ENCODE assay signal across 29 mouse cellular contexts in the genomic region with DNA sequence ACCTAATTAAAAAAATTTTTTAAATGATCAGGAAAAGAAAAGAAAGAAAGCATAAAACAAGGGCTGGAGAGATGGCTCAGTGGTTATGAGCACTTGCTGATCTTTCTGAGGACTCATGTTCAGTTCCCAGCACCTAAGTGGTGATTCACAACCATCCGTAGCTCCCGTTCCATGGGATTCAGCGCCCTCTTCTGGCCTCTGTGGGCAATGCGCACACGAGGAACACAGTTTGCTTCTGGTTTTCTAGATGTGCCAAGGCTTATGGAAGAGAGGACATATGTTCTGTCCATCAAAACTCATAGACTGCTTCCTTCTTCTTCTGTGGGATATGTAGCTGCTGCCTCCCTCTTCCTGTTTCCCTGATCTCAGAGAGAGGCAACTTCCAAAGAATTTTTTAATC.
A peak's percentile ranks its signal among the peaks of the same experiment; 100 is the strongest.
DNase-seq lines count a peak whose midpoint lies in the region; ATAC-seq and TF ChIP-seq lines count a peak whose summit lies in the region.
"Had no signal": no experiment of that assay in that cellular context is flagged by ENCODE, and none has a peak within 500 bp of the region (broad histone marks: within the 10 kb centered on the region; RNA-seq: fewer than 3 reads in every experiment).

No protein-coding gene starts in this region.

- H3K27ac ChIP-seq in intestine, postnatal 0 days (ENCODE audit: low read depth, low read length): no peak overlapping the region
- H3K27ac ChIP-seq in intestine, embryonic 15.5 days: no peak overlapping the region
- H3K27ac ChIP-seq in liver, postnatal 0 days (ENCODE audit: low read depth): no peak overlapping the region
- no peak overlapping the region for H3K27ac ChIP-seq in liver, embryonic 11.5 days (ENCODE audit: low read depth, low read length)
- H3K27ac ChIP-seq: embryonic facial prominence, embryonic 13.5 days; forebrain, embryonic 10.5 days; forebrain, embryonic 15.5 days; heart, adult 2 months; hindbrain, embryonic 15.5 days; liver, embryonic 13.5 days; lung, embryonic 15.5 days; neural tube, embryonic 13.5 days; stomach, embryonic 15.5 days had no signal

- ATAC-seq in intestine, postnatal 0 days: no peak
- no peak for ATAC-seq in intestine, embryonic 15.5 days
- ATAC-seq in liver, postnatal 0 days: no peak
- ATAC-seq in liver, embryonic 11.5 days (replicated peaks; ENCODE audit: low FRiP score): no peak
- ATAC-seq: forebrain, embryonic 15.5 days; inflammation-experienced regulatory T-cells, adult 6 months had no signal

- TF ChIP-seq EP300 in liver, postnatal 0 days (IDR thresholded peaks at IDR 0.05; ENCODE audit: low read depth): no peak

- no peak for DNase-seq in liver, postnatal 0 days
- no peak for DNase-seq in liver, embryonic 11.5 days (ENCODE audit: low spot score)
- DNase-seq in ES-CJ7 (ENCODE audit: low read depth, low spot score) (peak; percentile 33), ZHBTc4 (ENCODE audit: low read depth, low spot score) (peak; percentile 25)
- DNase-seq in gastrocnemius, postnatal 10 days: no peak
- DNase-seq in urinary bladder, adult 18-20 months (ENCODE audit: low spot score in 2 of 2): no peak
- DNase-seq: adrenal gland, postnatal 14 days; cerebellum, adult 11 months; cerebellum, adult 9-11 months; gastrocnemius, postnatal 36 days; heart, adult 2 months; kidney, adult 8-10 months; kidney, postnatal 10 days; layer of hippocampus, adult 9-11 months; liver, embryonic 13.5 days; thymus, adult 2 months; thymus, postnatal 36 days had no signal

- peak; percentile 34 for TF ChIP-seq CTCF in intestine, postnatal 0 days (IDR thresholded peaks at IDR 0.05; ENCODE audit: low read depth)
- TF ChIP-seq CTCF in liver, postnatal 0 days (IDR thresholded peaks at IDR 0.05; ENCODE audit: low read depth): peak; percentile 24; the same call in 1 of the 2 replicates

- no peaks in the 10 kb centered on the region for H3K9me3 ChIP-seq in intestine, postnatal 0 days (ENCODE audit: control insufficient read depth)
- no peaks in the 10 kb centered on the region for H3K9me3 ChIP-seq in intestine, embryonic 15.5 days
- peaks cover 3% of the 10 kb centered on the region for H3K9me3 ChIP-seq in liver, postnatal 0 days (ENCODE audit: low read length)
- H3K9me3 ChIP-seq in liver, embryonic 11.5 days (ENCODE audit: control insufficient read depth, low read length): 0 out of 2 replicates have a peak, but pooled peaks cover 2% of the 10 kb centered on the region
- H3K9me3 ChIP-seq: embryonic facial prominence, embryonic 13.5 days; forebrain, embryonic 15.5 days; hindbrain, embryonic 15.5 days; liver, embryonic 13.5 days; lung, embryonic 15.5 days; stomach, embryonic 15.5 days had no signal

- no peaks in the 10 kb centered on the region for H3K4me1 ChIP-seq in intestine, postnatal 0 days (replicated peaks; ENCODE audit: control insufficient read depth, insufficient read depth, low read length)
- no peaks in the 10 kb centered on the region for H3K4me1 ChIP-seq in intestine, embryonic 15.5 days (replicated peaks)
- no peaks in the 10 kb centered on the region for H3K4me1 ChIP-seq in liver, postnatal 0 days (ENCODE audit: insufficient read depth)
- H3K4me1 ChIP-seq in liver, embryonic 11.5 days (replicated peaks; ENCODE audit: control insufficient read depth, insufficient read depth, low read length): no peaks in the 10 kb centered on the region
- H3K4me1 ChIP-seq: embryonic facial prominence, embryonic 13.5 days; forebrain, embryonic 10.5 days; forebrain, embryonic 15.5 days; heart, embryonic 12.5 days; hindbrain, embryonic 15.5 days; liver, embryonic 13.5 days; lung, embryonic 15.5 days; neural tube, embryonic 13.5 days; stomach, embryonic 15.5 days had no signal

- H3K36me3 ChIP-seq in intestine, postnatal 0 days (ENCODE audit: control insufficient read depth, insufficient read depth): no peaks in the 10 kb centered on the region
- H3K36me3 ChIP-seq in intestine, embryonic 15.5 days: no peaks in the 10 kb centered on the region
- no peaks in the 10 kb centered on the region for H3K36me3 ChIP-seq in liver, postnatal 0 days (replicated peaks; ENCODE audit: insufficient read depth, low read length)
- H3K36me3 ChIP-seq in liver, embryonic 11.5 days (ENCODE audit: control insufficient read depth, insufficient read depth, low read length): no peaks in the 10 kb centered on the region
- H3K36me3 ChIP-seq: embryonic facial prominence, embryonic 13.5 days; forebrain, embryonic 10.5 days; forebrain, embryonic 15.5 days; heart, embryonic 12.5 days; hindbrain, embryonic 15.5 days; liver, embryonic 13.5 days; lung, embryonic 15.5 days; neural tube, embryonic 13.5 days; stomach, embryonic 15.5 days had no signal

- H3K4me2 ChIP-seq in intestine, postnatal 0 days (replicated peaks; ENCODE audit: low read depth): no peak overlapping the region
- no peak overlapping the region for H3K4me2 ChIP-seq in intestine, embryonic 15.5 days (replicated peaks)
- H3K4me2 ChIP-seq in liver, postnatal 0 days (ENCODE audit: low read depth, low read length): no peak overlapping the region
- H3K4me2 ChIP-seq in liver, embryonic 11.5 days: no peak overlapping the region
- H3K4me2 ChIP-seq: embryonic facial prominence, embryonic 13.5 days; forebrain, embryonic 15.5 days; heart, embryonic 12.5 days; hindbrain, embryonic 15.5 days; liver, embryonic 13.5 days; lung, embryonic 15.5 days; midbrain, embryonic 11.5 days; neural tube, embryonic 13.5 days; stomach, embryonic 15.5 days had no signal

- 87% methylated on average over 5 of the region's 5 CpGs for WGBS in intestine, postnatal 0 days
- WGBS in intestine, embryonic 15.5 days: 83% methylated on average over 5 of the region's 5 CpGs
- WGBS in liver, postnatal 0 days (ENCODE audit: insufficient replicate concordance): 74% methylated on average over 5 of the region's 5 CpGs
- 78% methylated on average over 5 of the region's 5 CpGs for WGBS in liver, embryonic 11.5 days

- no peak overlapping the region for H3K9ac ChIP-seq in intestine, postnatal 0 days (ENCODE audit: low read depth, low read length)
- H3K9ac ChIP-seq in intestine, embryonic 15.5 days: no peak overlapping the region
- H3K9ac ChIP-seq in liver, postnatal 0 days (replicated peaks): no peak overlapping the region
- no peak overlapping the region for H3K9ac ChIP-seq in liver, embryonic 11.5 days (ENCODE audit: low read depth, low read length)
- H3K9ac ChIP-seq: embryonic facial prominence, embryonic 13.5 days; forebrain, embryonic 15.5 days; heart, embryonic 12.5 days; hindbrain, embryonic 15.5 days; liver, embryonic 13.5 days; lung, embryonic 15.5 days; neural tube, embryonic 13.5 days; stomach, embryonic 15.5 days had no signal

- no peaks in the 10 kb centered on the region for H3K27me3 ChIP-seq in intestine, postnatal 0 days (replicated peaks; ENCODE audit: control insufficient read depth, insufficient read depth, low read length)
- no peaks in the 10 kb centered on the region for H3K27me3 ChIP-seq in intestine, embryonic 15.5 days (replicated peaks)
- no peaks in the 10 kb centered on the region for H3K27me3 ChIP-seq in liver, postnatal 0 days (ENCODE audit: insufficient read depth, low read length)
- no peaks in the 10 kb centered on the region for H3K27me3 ChIP-seq in liver, embryonic 11.5 days (replicated peaks; ENCODE audit: control insufficient read depth, insufficient read depth, low read length)
- H3K27me3 ChIP-seq: liver, embryonic 13.5 days; lung, embryonic 15.5 days; neural tube, embryonic 13.5 days; stomach, embryonic 15.5 days had no signal

- no peak overlapping the region for H3K4me3 ChIP-seq in intestine, postnatal 0 days (ENCODE audit: low read depth, low read length)
- H3K4me3 ChIP-seq in intestine, embryonic 15.5 days (replicated peaks): no peak overlapping the region
- H3K4me3 ChIP-seq in liver, postnatal 0 days (ENCODE audit: low read depth, low read length): no peak overlapping the region
- H3K4me3 ChIP-seq in liver, embryonic 11.5 days (ENCODE audit: low read depth, low read length): no peak overlapping the region
- H3K4me3 ChIP-seq: embryonic facial prominence, embryonic 13.5 days; forebrain, embryonic 10.5 days; forebrain, embryonic 15.5 days; heart, adult 2 months; heart, embryonic 12.5 days; hindbrain, embryonic 15.5 days; liver, embryonic 13.5 days; lung, embryonic 15.5 days; neural tube, embryonic 13.5 days; stomach, embryonic 15.5 days had no signal

Comparison
In these comparisons a context has a peak if more than half of its experiments do, and no peak if none do; other contexts are left out.
1. DNase-seq: peak in ES-CJ7 (single experiment) and ZHBTc4 (single experiment); none in liver, postnatal 0 days (single experiment), liver, embryonic 11.5 days (single experiment), gastrocnemius, postnatal 10 days (single experiment) and urinary bladder, adult 18-20 months (0 of 2).